Mouse (Mus musculus): ENCODE results near the gene Cysltr2.

GRCm38 (mm10) chr14:73015386-73015785 lies 33.5 kb downstream of the Cysltr2 start:
- TF ChIP-seq CTCF (IDR thresholded peaks at IDR 0.05; ENCODE audit: extremely low read depth, insufficient read depth, insufficient read length, insufficient replicate concordance) (no peak), POLR2A (IDR thresholded peaks at IDR 0.05; ENCODE audit: low read depth, low read length) (no peak)
